Mouse (Mus musculus) lung, postnatal 36 days (tissue): ENCODE data around the gene Cabp7.
A peak's percentile ranks its signal among the peaks of the same experiment; 100 is the strongest.

Experiments used
- DNase-seq: peaks from one replicate; pipeline ENCODE4 v3.0.0; 2022; ENCODE audit warnings: mixed read lengths

Gene Cabp7

GRCm38 (mm10) chr11:4703688-4704071 lies 42.9 kb downstream of the Cabp7 start:
- DNase-seq: peak; percentile 22

- no peak for DNase-seq
Observed at GRCm38 (mm10) chr11:4700726-4701125, 45.9 kb downstream of the Cabp7 start.

GRCm38 (mm10) chr11:4697043-4697983 lies 49.3 kb downstream of the Cabp7 start:
- peak; percentile 86 for DNase-seq

GRCm38 (mm10) chr11:4692162-4692561 lies 54.4 kb downstream of the Cabp7 start:
- no peak for DNase-seq

- no peak for DNase-seq
Observed at GRCm38 (mm10) chr11:4691213-4691612, 55.4 kb downstream of the Cabp7 start.

- DNase-seq: no peak
Observed at GRCm38 (mm10) chr11:4690353-4690752, 56.2 kb downstream of the Cabp7 start.

GRCm38 (mm10) chr11:4688632-4689380 lies 57.8 kb downstream of the Cabp7 start:
- DNase-seq: no peak

- DNase-seq: no peak
Observed at GRCm38 (mm10) chr11:4687874-4688273, 58.7 kb downstream of the Cabp7 start.

GRCm38 (mm10) chr11:4687027-4687426 lies 59.6 kb downstream of the Cabp7 start:
- DNase-seq: no peak
